Mouse (Mus musculus): Measurements from ENCODE around the gene Slc4a3. TPM values are rescaled to one million over a fixed set of nuclear protein-coding genes. Genes with fewer than 3 reads are reported as not detected.

Gene Slc4a3
- polyA plus RNA-seq, 1 experiment from 2014 or later, result 11.8 TPM

- peaks cover 44% of the 10 kb centered on the region for H3K36me3 ChIP-seq (ENCODE audit: control insufficient read depth, insufficient read depth, low read length)
- peak overlapping the region; percentile 99 for H3K27ac ChIP-seq (ENCODE audit: low read depth)
- peaks cover 27% of the 10 kb centered on the region for H3K4me1 ChIP-seq (replicated peaks; ENCODE audit: control insufficient read depth, insufficient read depth, low read length)
- no peaks in the 10 kb centered on the region for H3K27me3 ChIP-seq (replicated peaks; ENCODE audit: control insufficient read depth, insufficient read depth, low read length)
- DNase-seq (ENCODE audit: low spot score) (peak; percentile 89), ATAC-seq (replicated peaks; ENCODE audit: low FRiP score, low TSS enrichment, low read depth) (peak; percentile 54)
- under 1% methylated on average over 84 of the region's 84 CpGs for WGBS
- peak overlapping the region; percentile 91 for H3K4me2 ChIP-seq (ENCODE audit: low read length)
- H3K4me3 ChIP-seq (ENCODE audit: low read depth, low read length), result peak overlapping the region; percentile 75
- H3K9ac ChIP-seq (ENCODE audit: low read length), result peak overlapping the region; percentile 98
- no peaks in the 10 kb centered on the region for H3K9me3 ChIP-seq (ENCODE audit: control insufficient read depth, low read length)
These were observed 40.7 kb upstream of the Slc4a3 start for GRCm38 (mm10) chr1:75505159-75505955.

GRCm38 (mm10) chr1:75505956-75506831 lies 39.9 kb upstream of the Slc4a3 start, which contains the start of gene Obsl1:
TSS of gene Obsl1 (minus strand) at chr1:75506452.
- DNase-seq (ENCODE audit: low spot score) (peak; percentile 91), ATAC-seq (replicated peaks; ENCODE audit: low FRiP score, low TSS enrichment, low read depth) (peak; percentile 92)
- no peaks in the 10 kb centered on the region for H3K27me3 ChIP-seq (replicated peaks; ENCODE audit: control insufficient read depth, insufficient read depth, low read length)
- peak within 1 kb of the TSS; percentile 98 for H3K9ac ChIP-seq (ENCODE audit: low read length)
- peak within 1 kb of the TSS; percentile 99 for H3K27ac ChIP-seq (ENCODE audit: low read depth)
- H3K4me3 ChIP-seq (ENCODE audit: low read depth, low read length), result peak within 1 kb of the TSS; percentile 75
- peak within 1 kb of the TSS; percentile 91 for H3K4me2 ChIP-seq (ENCODE audit: low read length)
- under 1% methylated on average over 65 of the region's 65 CpGs for WGBS
- peaks cover 33% of the 10 kb centered on the region for H3K4me1 ChIP-seq (replicated peaks; ENCODE audit: control insufficient read depth, insufficient read depth, low read length)
- H3K9me3 ChIP-seq (ENCODE audit: control insufficient read depth, low read length), result no peaks in the 10 kb centered on the region
- H3K36me3 ChIP-seq (ENCODE audit: control insufficient read depth, insufficient read depth, low read length), result peaks cover 35% of the 10 kb centered on the region

- Histone ChIP-seq H3K36me3 (ENCODE audit: control insufficient read depth, insufficient read depth, low read length) (peaks cover 27% of the 10 kb centered on the region), H3K27me3 (replicated peaks; ENCODE audit: control insufficient read depth, insufficient read depth, low read length) (no peaks in the 10 kb centered on the region), H3K4me3 (ENCODE audit: low read depth, low read length) (peak within 1 kb of the TSS; percentile 75), H3K9ac (ENCODE audit: low read length) (peak within 1 kb of the TSS; percentile 98), H3K4me1 (replicated peaks; ENCODE audit: control insufficient read depth, insufficient read depth, low read length) (peaks cover 38% of the 10 kb centered on the region), H3K27ac (ENCODE audit: low read depth) (peak within 1 kb of the TSS; percentile 99), H3K9me3 (ENCODE audit: control insufficient read depth, low read length) (no peaks in the 10 kb centered on the region), H3K4me2 (ENCODE audit: low read length) (peak within 1 kb of the TSS; percentile 91)
- 56% methylated on average over 10 of the region's 10 CpGs for WGBS
- DNase-seq (ENCODE audit: low spot score), result no peak
- 0 out of 2 replicates have a peak, but pooled peaks have one; percentile 0 for ATAC-seq (replicated peaks; ENCODE audit: low FRiP score, low TSS enrichment, low read depth)
These were observed 39.1 kb upstream of the Slc4a3 start, which contains the start of gene Inha for GRCm38 (mm10) chr1:75507006-75507405. TSS of gene Inha (plus strand) at chr1:75507077.

GRCm38 (mm10) chr1:75509586-75509985 lies 36.5 kb upstream of the Slc4a3 start:
- Histone ChIP-seq H3K36me3 (ENCODE audit: control insufficient read depth, insufficient read depth, low read length) (peaks cover 1% of the 10 kb centered on the region), H3K4me2 (ENCODE audit: low read length) (no peak overlapping the region), H3K4me1 (replicated peaks; ENCODE audit: control insufficient read depth, insufficient read depth, low read length) (peaks cover 25% of the 10 kb centered on the region), H3K4me3 (ENCODE audit: low read depth, low read length) (no peak overlapping the region), H3K9ac (ENCODE audit: low read length) (no peak overlapping the region), H3K27me3 (replicated peaks; ENCODE audit: control insufficient read depth, insufficient read depth, low read length) (no peaks in the 10 kb centered on the region), H3K9me3 (ENCODE audit: control insufficient read depth, low read length) (no peaks in the 10 kb centered on the region), H3K27ac (ENCODE audit: low read depth) (no peak overlapping the region)
- ATAC-seq (replicated peaks; ENCODE audit: low FRiP score, low TSS enrichment, low read depth), result no peak
- whole genome bisulfite sequencing, result 65% methylated on average over 20 of the region's 20 CpGs
- DNase-seq (ENCODE audit: low spot score), result no peak

- Histone ChIP-seq H3K36me3 (ENCODE audit: control insufficient read depth, insufficient read depth, low read length) (no peaks in the 10 kb centered on the region), H3K4me1 (replicated peaks; ENCODE audit: control insufficient read depth, insufficient read depth, low read length) (peaks cover 22% of the 10 kb centered on the region), H3K9me3 (ENCODE audit: control insufficient read depth, low read length) (no peaks in the 10 kb centered on the region), H3K27ac (ENCODE audit: low read depth) (no peak overlapping the region), H3K4me3 (ENCODE audit: low read depth, low read length) (no peak overlapping the region), H3K9ac (ENCODE audit: low read length) (no peak overlapping the region), H3K4me2 (ENCODE audit: low read length) (no peak overlapping the region), H3K27me3 (replicated peaks; ENCODE audit: control insufficient read depth, insufficient read depth, low read length) (no peaks in the 10 kb centered on the region)
- ATAC-seq (replicated peaks; ENCODE audit: low FRiP score, low TSS enrichment, low read depth) (no peak), DNase-seq (ENCODE audit: low spot score) (no peak)
- 75% methylated on average over 5 of the region's 5 CpGs for WGBS
These were observed 35.9 kb upstream of the Slc4a3 start for GRCm38 (mm10) chr1:75510154-75510553.

- no peak overlapping the region for H3K4me2 ChIP-seq (ENCODE audit: low read length)
- H3K27me3 ChIP-seq (replicated peaks; ENCODE audit: control insufficient read depth, insufficient read depth, low read length), result no peaks in the 10 kb centered on the region
- peak; percentile 58 for ATAC-seq (replicated peaks; ENCODE audit: low FRiP score, low TSS enrichment, low read depth)
- WGBS, result 43% methylated on average over 4 of the region's 4 CpGs
- H3K27ac ChIP-seq (ENCODE audit: low read depth), result peak overlapping the region; percentile 47
- H3K4me3 ChIP-seq (ENCODE audit: low read depth, low read length), result no peak overlapping the region
- H3K36me3 ChIP-seq (ENCODE audit: control insufficient read depth, insufficient read depth, low read length), result no peaks in the 10 kb centered on the region
- H3K9me3 ChIP-seq (ENCODE audit: control insufficient read depth, low read length), result no peaks in the 10 kb centered on the region
- no peak for DNase-seq (ENCODE audit: low spot score)
- H3K9ac ChIP-seq (ENCODE audit: low read length), result no peak overlapping the region
- H3K4me1 ChIP-seq (replicated peaks; ENCODE audit: control insufficient read depth, insufficient read depth, low read length), result peaks cover 22% of the 10 kb centered on the region
These were observed 34.4 kb upstream of the Slc4a3 start for GRCm38 (mm10) chr1:75511437-75512210.

GRCm38 (mm10) chr1:75512550-75512949 lies 33.5 kb upstream of the Slc4a3 start:
- DNase-seq (ENCODE audit: low spot score), result no peak
- Histone ChIP-seq H3K27ac (ENCODE audit: low read depth) (no peak overlapping the region), H3K27me3 (replicated peaks; ENCODE audit: control insufficient read depth, insufficient read depth, low read length) (no peaks in the 10 kb centered on the region), H3K4me1 (replicated peaks; ENCODE audit: control insufficient read depth, insufficient read depth, low read length) (peaks cover 14% of the 10 kb centered on the region), H3K4me2 (ENCODE audit: low read length) (no peak overlapping the region), H3K9me3 (ENCODE audit: control insufficient read depth, low read length) (no peaks in the 10 kb centered on the region), H3K4me3 (ENCODE audit: low read depth, low read length) (no peak overlapping the region), H3K9ac (ENCODE audit: low read length) (no peak overlapping the region), H3K36me3 (ENCODE audit: control insufficient read depth, insufficient read depth, low read length) (no peaks in the 10 kb centered on the region)
- WGBS, result 85% methylated on average over 3 of the region's 3 CpGs
- no peak for ATAC-seq (replicated peaks; ENCODE audit: low FRiP score, low TSS enrichment, low read depth)
